Mouse (Mus musculus) forebrain, embryonic 15.5 days (tissue): Measurements from ENCODE around the gene Susd2. TPM values are rescaled to one million over a fixed set of nuclear protein-coding genes. Genes with fewer than 3 reads are reported as not detected.

Experiments
- ATAC-seq: fragments of 200-750 bp; cut with Nextera tagmentation; replicated peaks from 2 replicates; pipeline ENCODE4 v1.8.0; 2017; ENCODE audit warnings: mild to moderate bottlenecking, moderate TSS enrichment, moderate library complexity
- H3K27ac ChIP-seq: fragments of 300-500 bp; sonication (generic); replicated peaks from 2 replicates; pipeline ENCODE4 v1.5.1; 2015; ENCODE audit warnings: mild to moderate bottlenecking, inconsistent platforms
- H3K27me3 ChIP-seq: fragments of 300-500 bp; sonication (generic); 2 replicates; pipeline ENCODE4 v1.6.1; 2015; ENCODE audit warnings: inconsistent platforms
- H3K36me3 ChIP-seq: fragments of 300-500 bp; sonication (generic); 2 replicates; pipeline ENCODE4 v1.6.1; 2015; ENCODE audit warnings: mild to moderate bottlenecking, inconsistent platforms
- H3K4me1 ChIP-seq: fragments of 300-500 bp; sonication (generic); 2 replicates; pipeline ENCODE4 v1.6.1; 2015; ENCODE audit warnings: inconsistent platforms
- H3K4me2 ChIP-seq: fragments of 300-500 bp; sonication (generic); replicated peaks from 2 replicates; pipeline ENCODE4 v1.6.1; 2015; ENCODE audit warnings: mild to moderate bottlenecking, inconsistent platforms
- H3K4me3 ChIP-seq: fragments of 300-500 bp; sonication (generic); 2 replicates; pipeline ENCODE4 v1.5.1; 2015; ENCODE audit warnings: mild to moderate bottlenecking, inconsistent platforms
- H3K9ac ChIP-seq: fragments of 300-500 bp; sonication (generic); replicated peaks from 2 replicates; pipeline ENCODE4 v1.6.1; 2015; ENCODE audit warnings: mild to moderate bottlenecking, inconsistent platforms
- H3K9me3 ChIP-seq: fragments of 300-500 bp; sonication (generic); 2 replicates; pipeline ENCODE4 v1.6.1; 2016; ENCODE audit warnings: inconsistent platforms
- WGBS: fragments of 180-500 bp; shearing (Covaris S2); methylation state at CpG from one replicate; pipeline ENCODE4 v1.1.7; 2015; ENCODE audit warnings: mixed read lengths; 5-methylcytosine and 5-hydroxymethylcytosine counted together
- polyA plus RNA-seq: library from polyadenylated mRNA; unstranded; fragments of >200 nt; fragmentation: Nextera tagmentation; extraction: Ambion mirVana; gene quantifications from 2 replicates; pipeline ENCODE4 v1.2.1, GENCODE M21; 2015

Susd2 gene
- polyA plus RNA-seq, 1 experiment from 2014 or later, result 1.0 TPM

GRCm38 (mm10) chr10:75650306-75650902, 6.6 kb upstream of the Susd2 start:
- no peak for ATAC-seq
- Histone ChIP-seq H3K4me3 (no peak overlapping the region), H3K4me2 (no peak overlapping the region), H3K27ac (no peak overlapping the region), H3K4me1 (peaks cover 8% of the 10 kb centered on the region), H3K27me3 (no peaks in the 10 kb centered on the region), H3K9me3 (no peaks in the 10 kb centered on the region), H3K36me3 (peaks cover 55% of the 10 kb centered on the region), H3K9ac (no peak overlapping the region)
- 91% methylated on average over 6 of the region's 6 CpGs for WGBS

- Histone ChIP-seq H3K27ac (no peak overlapping the region), H3K4me3 (no peak overlapping the region), H3K9me3 (no peaks in the 10 kb centered on the region), H3K4me1 (peaks cover 8% of the 10 kb centered on the region), H3K4me2 (no peak overlapping the region), H3K9ac (no peak overlapping the region), H3K36me3 (peaks cover 47% of the 10 kb centered on the region), H3K27me3 (no peaks in the 10 kb centered on the region)
- WGBS, result 96% methylated on average over 4 of the region's 4 CpGs
- no peak for ATAC-seq
These were observed 5.7 kb upstream of the Susd2 start for GRCm38 (mm10) chr10:75649406-75649995.

GRCm38 (mm10) chr10:75649001-75649400, 5.2 kb upstream of the Susd2 start:
- H3K9me3 ChIP-seq, result no peaks in the 10 kb centered on the region
- H3K27ac ChIP-seq, result no peak overlapping the region
- H3K36me3 ChIP-seq, result peaks cover 47% of the 10 kb centered on the region
- no peak overlapping the region for H3K9ac ChIP-seq
- WGBS, result 92% methylated on average over 7 of the region's 7 CpGs
- ATAC-seq, result no peak
- H3K4me2 ChIP-seq, result no peak overlapping the region
- H3K4me1 ChIP-seq, result peaks cover 9% of the 10 kb centered on the region
- no peaks in the 10 kb centered on the region for H3K27me3 ChIP-seq
- H3K4me3 ChIP-seq, result no peak overlapping the region

GRCm38 (mm10) chr10:75648091-75648490, 4.3 kb upstream of the Susd2 start:
- Histone ChIP-seq H3K4me3 (no peak overlapping the region), H3K9ac (no peak overlapping the region), H3K27me3 (no peaks in the 10 kb centered on the region), H3K36me3 (peaks cover 46% of the 10 kb centered on the region), H3K9me3 (no peaks in the 10 kb centered on the region), H3K27ac (peak overlapping the region; percentile 36; the same call in 1 of the 2 replicates), H3K4me2 (no peak overlapping the region), H3K4me1 (peaks cover 19% of the 10 kb centered on the region)
- 88% methylated on average over 6 of the region's 6 CpGs for WGBS
- ATAC-seq, result no peak

- Histone ChIP-seq H3K36me3 (peaks cover 40% of the 10 kb centered on the region), H3K4me3 (no peak overlapping the region), H3K4me1 (peaks cover 21% of the 10 kb centered on the region), H3K4me2 (no peak overlapping the region), H3K9ac (no peak overlapping the region), H3K9me3 (no peaks in the 10 kb centered on the region), H3K27ac (peak overlapping the region; percentile 36), H3K27me3 (no peaks in the 10 kb centered on the region)
- WGBS, result 71% methylated on average over 3 of the region's 3 CpGs
- peak; percentile 35; the same call in 1 of the 2 replicates for ATAC-seq
These were observed 3.6 kb upstream of the Susd2 start for GRCm38 (mm10) chr10:75647362-75647761.

- Histone ChIP-seq H3K4me1 (peaks cover 21% of the 10 kb centered on the region), H3K4me3 (no peak overlapping the region), H3K9me3 (no peaks in the 10 kb centered on the region), H3K9ac (no peak overlapping the region), H3K36me3 (peaks cover 30% of the 10 kb centered on the region), H3K4me2 (no peak overlapping the region), H3K27me3 (no peaks in the 10 kb centered on the region), H3K27ac (no peak overlapping the region)
- WGBS, result 94% methylated on average over 6 of the region's 6 CpGs
- no peak for ATAC-seq
These were observed 2.6 kb upstream of the Susd2 start for GRCm38 (mm10) chr10:75646406-75646805.

- H3K4me2 ChIP-seq, result no peak overlapping the region
- H3K4me1 ChIP-seq, result peaks cover 21% of the 10 kb centered on the region
- no peak overlapping the region for H3K9ac ChIP-seq
- H3K9me3 ChIP-seq, result no peaks in the 10 kb centered on the region
- no peak overlapping the region for H3K4me3 ChIP-seq
- ATAC-seq, result no peak
- H3K27ac ChIP-seq, result no peak overlapping the region
- no peaks in the 10 kb centered on the region for H3K27me3 ChIP-seq
- 90% methylated on average over 8 of the region's 8 CpGs for WGBS
- H3K36me3 ChIP-seq, result peaks cover 24% of the 10 kb centered on the region; the same call in 1 of the 2 replicates
These were observed 1.8 kb upstream of the Susd2 start for GRCm38 (mm10) chr10:75645616-75646015.

- no peak overlapping the region for H3K9ac ChIP-seq
- peaks cover 5% of the 10 kb centered on the region; the same call in 1 of the 2 replicates for H3K36me3 ChIP-seq
- no peaks in the 10 kb centered on the region for H3K9me3 ChIP-seq
- H3K27ac ChIP-seq, result no peak overlapping the region
- peaks cover 21% of the 10 kb centered on the region for H3K4me1 ChIP-seq
- 84% methylated on average over 2 of the region's 2 CpGs for WGBS
- H3K4me2 ChIP-seq, result no peak overlapping the region
- H3K4me3 ChIP-seq, result no peak overlapping the region
- no peaks in the 10 kb centered on the region for H3K27me3 ChIP-seq
- no peak for ATAC-seq
These were observed 917 bp downstream of the Susd2 start for GRCm38 (mm10) chr10:75642891-75643290.

- no peak overlapping the region for H3K4me3 ChIP-seq
- H3K27me3 ChIP-seq, result no peaks in the 10 kb centered on the region
- H3K27ac ChIP-seq, result no peak overlapping the region
- no peak overlapping the region for H3K9ac ChIP-seq
- H3K9me3 ChIP-seq, result no peaks in the 10 kb centered on the region
- no peak overlapping the region for H3K4me2 ChIP-seq
- H3K4me1 ChIP-seq, result peaks cover 16% of the 10 kb centered on the region
- 85% methylated on average over 9 of the region's 9 CpGs for WGBS
- peaks cover 4% of the 10 kb centered on the region; the same call in 1 of the 2 replicates for H3K36me3 ChIP-seq
- ATAC-seq, result no peak
These were observed 1.4 kb downstream of the Susd2 start for GRCm38 (mm10) chr10:75642436-75642835.

GRCm38 (mm10) chr10:75641721-75642222, 2.0 kb downstream of the Susd2 start:
- Histone ChIP-seq H3K4me3 (no peak overlapping the region), H3K36me3 (peaks cover 4% of the 10 kb centered on the region; the same call in 1 of the 2 replicates), H3K27me3 (no peaks in the 10 kb centered on the region), H3K4me2 (no peak overlapping the region), H3K9ac (no peak overlapping the region), H3K27ac (no peak overlapping the region), H3K4me1 (peaks cover 14% of the 10 kb centered on the region), H3K9me3 (no peaks in the 10 kb centered on the region)
- no peak for ATAC-seq
- 87% methylated on average over 7 of the region's 7 CpGs for WGBS

GRCm38 (mm10) chr10:75637711-75638110, 6.1 kb downstream of the Susd2 start:
- WGBS, result 94% methylated on average over 11 of the region's 11 CpGs
- ATAC-seq, result no peak

GRCm38 (mm10) chr10:75636084-75636786, 7.6 kb downstream of the Susd2 start:
- Histone ChIP-seq H3K36me3 (no peaks in the 10 kb centered on the region), H3K4me1 (no peaks in the 10 kb centered on the region), H3K27me3 (no peaks in the 10 kb centered on the region), H3K4me3 (no peak overlapping the region), H3K4me2 (no peak overlapping the region), H3K9me3 (no peaks in the 10 kb centered on the region), H3K27ac (no peak overlapping the region), H3K9ac (no peak overlapping the region)
- no peak for ATAC-seq
- 88% methylated on average over 12 of the region's 12 CpGs for WGBS

More at GRCm38 (mm10) chr10:75637711-75638110, 6.1 kb downstream of the Susd2 start:
- no peak overlapping the region for H3K4me2 ChIP-seq
- H3K27ac ChIP-seq, result no peak overlapping the region
- no peak overlapping the region for H3K9ac ChIP-seq
- no peak overlapping the region for H3K4me3 ChIP-seq
- no peaks in the 10 kb centered on the region for H3K27me3 ChIP-seq
- H3K4me1 ChIP-seq, result no peaks in the 10 kb centered on the region
- H3K9me3 ChIP-seq, result no peaks in the 10 kb centered on the region
- no peaks in the 10 kb centered on the region for H3K36me3 ChIP-seq
